Mouse (Mus musculus) liver, embryonic 16.5 days (tissue): Measurements from ENCODE around the gene Pphln1. TPM values are rescaled to one million over a fixed set of nuclear protein-coding genes. Genes with fewer than 3 reads are reported as not detected.

Experiments
- ATAC-seq: fragments of 200-750 bp; cut with Nextera tagmentation; 2 replicates; pipeline ENCODE4 v1.8.0; 2017; ENCODE audit warnings: low read depth, mild to moderate bottlenecking, moderate number of reproducible peaks, moderate library complexity
- H3K27ac ChIP-seq: fragments of 300-500 bp; sonication (generic); 2 replicates; pipeline ENCODE4 v1.5.1; 2014; ENCODE audit warnings: mild to moderate bottlenecking, low read length
- H3K27me3 ChIP-seq: fragments of 300-500 bp; sonication (generic); 2 replicates; pipeline ENCODE4 v1.6.1; 2014; ENCODE audit warnings: low read depth, low read length, mixed read lengths; ENCODE audit not compliant: control insufficient read depth, insufficient read depth
- H3K36me3 ChIP-seq: fragments of 300-500 bp; sonication (generic); 2 replicates; pipeline ENCODE4 v1.6.1; 2014; ENCODE audit warnings: mild to moderate bottlenecking; ENCODE audit not compliant: control insufficient read depth, insufficient read depth
- H3K4me1 ChIP-seq: fragments of 300-500 bp; sonication (generic); 2 replicates; pipeline ENCODE4 v1.6.1; 2014; ENCODE audit warnings: low read depth, low read length, mixed read lengths; ENCODE audit not compliant: control insufficient read depth
- H3K4me2 ChIP-seq: fragments of 300-500 bp; sonication (generic); 2 replicates; pipeline ENCODE4 v1.6.1; 2014; ENCODE audit warnings: low read depth, low read length, mixed read lengths
- H3K4me3 ChIP-seq: fragments of 300-500 bp; sonication (generic); 2 replicates; pipeline ENCODE4 v1.5.1; 2014; ENCODE audit warnings: low read depth, mild to moderate bottlenecking, low read length
- H3K9ac ChIP-seq: fragments of 300-500 bp; sonication (generic); 2 replicates; pipeline ENCODE4 v1.6.1; 2014; ENCODE audit warnings: low read depth, low read length
- H3K9me3 ChIP-seq: fragments of 300-500 bp; sonication (generic); replicated peaks from 2 replicates; pipeline ENCODE4 v1.6.1; 2016; ENCODE audit warnings: low read length; ENCODE audit not compliant: control insufficient read depth
- WGBS: fragments of 180-500 bp; shearing (Covaris S2); extraction: QIAGEN DNeasy Blood & Tissue Kit; methylation state at CpG from one replicate; pipeline ENCODE4 v1.1.7; 2014; ENCODE audit not compliant: insufficient replicate concordance; 5-methylcytosine and 5-hydroxymethylcytosine counted together
- polyA plus RNA-seq: library from polyadenylated mRNA; unstranded; fragments of >200 nt; fragmentation: Nextera tagmentation; extraction: Ambion mirVana; gene quantifications from 2 replicates; pipeline ENCODE4 v1.2.1, GENCODE M21; 2015

Gene Pphln1
- polyA plus RNA-seq, 1 experiment from 2014 or later: 14.2 TPM

DNA sequence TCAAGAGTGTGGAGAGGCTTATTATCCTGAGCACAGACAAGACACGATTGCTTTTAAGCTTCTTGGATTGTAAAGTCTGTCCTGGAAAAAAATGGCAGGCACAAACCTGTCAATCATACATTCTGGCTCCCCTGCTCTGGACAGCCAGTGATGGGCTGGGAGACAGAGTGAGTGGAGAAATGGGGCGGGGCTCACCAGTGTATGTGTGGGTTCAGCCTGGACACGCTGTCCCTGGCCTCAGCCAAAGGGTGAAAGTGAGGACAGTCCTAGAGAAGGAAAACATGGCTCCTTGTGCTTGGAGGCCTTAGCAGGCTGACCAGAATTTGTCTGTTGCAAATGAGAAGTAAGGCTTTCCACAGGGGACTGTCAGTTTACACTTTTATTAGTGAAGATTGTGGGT lies 50.7 kb downstream of the Pphln1 start:
- Histone ChIP-seq H3K27ac (no peak overlapping the region), H3K4me1 (no peaks in the 10 kb centered on the region), H3K4me2 (no peak overlapping the region), H3K4me3 (no peak overlapping the region), H3K36me3 (peaks cover 3% of the 10 kb centered on the region; the same call in 1 of the 2 replicates), H3K9ac (no peak overlapping the region), H3K27me3 (no peaks in the 10 kb centered on the region), H3K9me3 (no peaks in the 10 kb centered on the region)
- 78% methylated on average over 3 of the region's 3 CpGs for WGBS
- no peak for ATAC-seq

DNA sequence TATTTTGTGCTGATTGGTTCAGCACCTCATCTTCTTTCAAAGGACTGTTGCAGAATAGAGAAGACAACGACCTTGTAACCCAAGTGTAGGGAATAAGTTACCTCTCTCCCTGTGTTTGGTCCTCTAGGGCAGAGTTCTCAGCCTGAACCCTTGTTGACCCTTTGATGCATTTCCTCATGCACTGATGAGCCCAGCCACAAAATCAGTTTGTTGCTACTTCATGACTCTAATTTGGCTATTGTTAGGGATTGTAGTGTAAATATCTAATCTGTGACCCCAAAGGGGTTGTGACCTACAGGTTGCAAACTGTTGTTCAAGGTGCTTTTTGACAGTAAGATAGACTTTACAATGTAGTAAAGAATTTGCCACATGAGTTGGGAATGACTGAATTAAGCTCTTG lies 55.1 kb downstream of the Pphln1 start:
- Histone ChIP-seq H3K27me3 (no peaks in the 10 kb centered on the region), H3K9ac (no peak overlapping the region), H3K36me3 (no peaks in the 10 kb centered on the region), H3K4me1 (no peaks in the 10 kb centered on the region), H3K4me3 (no peak overlapping the region), H3K4me2 (no peak overlapping the region), H3K9me3 (no peaks in the 10 kb centered on the region), H3K27ac (no peak overlapping the region)
- WGBS: 70% methylated on average over 1 of the region's 1 CpGs
- no peak for ATAC-seq

DNA sequence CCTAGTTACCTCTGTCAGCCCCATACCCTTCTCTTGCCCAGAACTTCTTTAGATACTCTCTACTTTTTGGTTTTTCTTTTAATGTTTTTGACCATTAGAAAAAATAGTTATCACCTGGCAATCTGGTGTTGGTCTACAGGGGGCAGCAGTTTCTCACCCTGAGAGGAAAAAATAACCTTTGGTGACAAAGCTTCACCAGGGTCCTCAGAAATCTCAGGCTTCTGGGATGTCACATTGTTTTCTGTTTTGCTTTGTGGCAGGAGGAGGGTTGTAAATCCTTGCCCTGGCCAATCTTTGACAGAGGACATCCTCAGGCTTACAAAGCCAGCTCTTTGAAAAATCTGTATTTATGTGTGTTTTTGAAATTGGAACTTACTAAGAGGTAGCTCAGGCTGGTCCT lies 57.9 kb downstream of the Pphln1 start:
- Histone ChIP-seq H3K27ac (no peak overlapping the region), H3K4me2 (no peak overlapping the region)

DNA sequence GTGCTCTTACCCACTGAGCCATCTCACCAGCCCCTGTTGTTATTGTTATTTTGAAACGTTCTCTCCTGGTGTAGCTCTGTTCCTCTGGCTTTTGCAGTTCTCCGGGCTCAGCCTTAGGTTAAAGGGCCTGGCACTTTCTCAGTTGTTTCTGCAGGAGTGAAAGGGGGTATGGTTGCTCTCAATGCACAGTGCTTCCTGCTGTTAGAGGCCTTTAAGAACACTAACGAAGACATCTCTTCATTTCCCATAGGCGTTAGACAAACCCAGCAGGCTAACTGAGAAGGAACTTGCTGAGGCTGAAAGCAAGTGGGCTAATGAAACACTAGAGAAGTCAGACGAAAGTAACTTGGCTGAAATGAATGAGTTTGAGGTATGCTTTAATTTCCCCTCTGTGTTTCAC lies 61.3 kb downstream of the Pphln1 start:
- no peaks in the 10 kb centered on the region for H3K27me3 ChIP-seq
- H3K4me3 ChIP-seq: no peak overlapping the region
- no peaks in the 10 kb centered on the region for H3K9me3 ChIP-seq
- no peak overlapping the region for H3K27ac ChIP-seq
- H3K36me3 ChIP-seq: no peaks in the 10 kb centered on the region
- 78% methylated on average over 5 of the region's 5 CpGs for WGBS
- H3K4me2 ChIP-seq: no peak overlapping the region
- no peak for ATAC-seq
- no peaks in the 10 kb centered on the region for H3K4me1 ChIP-seq
- no peak overlapping the region for H3K9ac ChIP-seq

More for the DNA sequence above, 57.9 kb downstream of the Pphln1 start:
- no peaks in the 10 kb centered on the region for H3K4me1 ChIP-seq
- H3K27me3 ChIP-seq: no peaks in the 10 kb centered on the region
- ATAC-seq: no peak
- H3K9ac ChIP-seq: no peak overlapping the region
- no peaks in the 10 kb centered on the region for H3K36me3 ChIP-seq
- H3K4me3 ChIP-seq: no peak overlapping the region
- no peaks in the 10 kb centered on the region for H3K9me3 ChIP-seq

DNA sequence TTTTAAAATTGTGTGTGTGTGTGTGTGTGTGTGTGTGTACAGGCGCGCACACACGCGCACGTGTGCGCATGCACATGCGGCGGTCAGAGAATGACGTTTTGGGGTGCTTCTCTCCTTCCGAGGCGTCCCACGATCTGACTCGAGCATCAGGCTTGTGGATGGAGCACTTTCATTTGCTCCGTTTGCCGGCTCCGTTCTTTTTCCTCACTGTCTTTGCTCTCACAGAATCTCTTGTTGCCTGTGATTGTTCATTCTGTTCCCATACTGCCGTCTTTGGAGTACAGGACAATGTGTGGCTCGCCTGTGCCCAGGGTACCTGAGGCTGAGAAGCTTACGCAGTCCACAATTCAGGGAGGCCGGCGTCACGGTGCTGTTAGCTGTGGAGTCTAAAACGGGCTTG lies 62.9 kb downstream of the Pphln1 start:
- no peak overlapping the region for H3K4me3 ChIP-seq
- peaks cover 5% of the 10 kb centered on the region for H3K36me3 ChIP-seq
- no peak overlapping the region for H3K27ac ChIP-seq
- WGBS: 91% methylated on average over 23 of the region's 23 CpGs
- no peaks in the 10 kb centered on the region for H3K9me3 ChIP-seq
- H3K4me2 ChIP-seq: no peak overlapping the region
- no peak for ATAC-seq
- H3K4me1 ChIP-seq: no peaks in the 10 kb centered on the region
- H3K27me3 ChIP-seq: no peaks in the 10 kb centered on the region
- H3K9ac ChIP-seq: no peak overlapping the region

DNA sequence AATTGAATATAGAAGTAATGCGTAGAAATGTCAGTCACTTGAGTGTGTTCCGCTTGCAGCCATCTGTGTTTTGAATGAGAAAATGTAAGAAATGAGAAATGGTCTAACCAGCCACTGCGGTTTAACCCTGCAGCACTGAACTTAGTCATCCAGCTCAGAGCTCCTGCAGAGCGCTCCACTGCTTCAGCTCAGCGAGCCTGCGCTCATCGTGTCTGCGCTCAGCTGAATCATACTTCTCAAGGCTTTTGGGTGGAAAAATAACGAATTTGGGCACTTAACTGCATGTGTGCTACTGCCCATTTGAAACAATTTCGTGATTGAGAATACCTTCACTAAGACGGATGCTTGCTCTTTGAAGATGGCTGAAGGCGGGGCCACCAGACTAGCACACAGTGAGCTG lies 73.5 kb downstream of the Pphln1 start:
- H3K9me3 ChIP-seq: no peaks in the 10 kb centered on the region
- no peak overlapping the region for H3K4me3 ChIP-seq
- H3K27me3 ChIP-seq: no peaks in the 10 kb centered on the region
- no peak overlapping the region for H3K27ac ChIP-seq
- ATAC-seq: no peak
- H3K4me1 ChIP-seq: no peaks in the 10 kb centered on the region
- no peak overlapping the region for H3K9ac ChIP-seq
- WGBS: 84% methylated on average over 12 of the region's 12 CpGs
- H3K4me2 ChIP-seq: no peak overlapping the region
- no peaks in the 10 kb centered on the region; the same call in 1 of the 2 replicates for H3K36me3 ChIP-seq

DNA sequence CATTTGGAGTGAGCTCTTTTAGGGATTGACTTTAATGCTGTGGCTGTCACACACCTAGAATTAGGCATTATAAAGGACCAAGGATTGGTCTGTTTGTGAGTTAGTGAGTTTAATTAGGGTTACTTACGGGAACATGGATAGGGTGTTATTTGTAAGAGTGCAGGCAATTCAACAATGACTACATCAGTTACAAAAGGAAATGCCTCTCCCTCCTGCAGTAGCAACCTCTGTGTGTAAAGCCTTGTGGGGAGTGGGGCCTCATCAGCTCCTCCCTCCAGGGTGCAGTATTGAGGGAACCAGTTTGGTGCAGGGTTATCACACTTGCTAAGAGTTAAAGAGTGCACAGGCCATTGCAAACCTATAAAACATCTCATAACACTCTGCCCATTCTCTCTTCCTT lies 73.9 kb downstream of the Pphln1 start:
- no peak for ATAC-seq
- H3K4me1 ChIP-seq: no peaks in the 10 kb centered on the region
- no peak overlapping the region for H3K4me3 ChIP-seq
- H3K9ac ChIP-seq: no peak overlapping the region
- no peak overlapping the region for H3K27ac ChIP-seq
- no peaks in the 10 kb centered on the region for H3K27me3 ChIP-seq
- no peak overlapping the region for H3K4me2 ChIP-seq
- WGBS: 80% methylated on average over 1 of the region's 1 CpGs
- no peaks in the 10 kb centered on the region; the same call in 1 of the 2 replicates for H3K36me3 ChIP-seq
- H3K9me3 ChIP-seq: no peaks in the 10 kb centered on the region

DNA sequence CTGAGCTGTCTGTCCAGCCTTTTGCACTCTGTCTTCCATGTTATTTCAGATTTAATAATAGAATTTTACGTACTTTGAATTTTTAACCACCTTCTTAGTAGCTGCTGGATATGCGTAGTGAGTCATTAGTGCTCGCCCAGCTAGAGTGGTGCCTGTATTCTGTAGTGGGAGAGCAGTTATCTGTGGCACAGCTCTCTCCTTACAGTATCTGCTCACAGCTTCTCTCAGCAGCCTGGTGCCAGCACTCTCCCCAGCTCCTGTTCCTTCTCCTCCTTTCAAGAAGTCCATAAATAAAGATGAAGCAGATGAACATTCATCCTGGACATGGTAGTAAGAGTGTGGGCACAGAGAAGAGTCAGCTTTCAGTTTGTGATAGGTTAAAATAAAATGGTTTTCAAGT lies 76.1 kb downstream of the Pphln1 start:
- no peak for ATAC-seq
- H3K4me3 ChIP-seq: no peak overlapping the region
- no peaks in the 10 kb centered on the region for H3K9me3 ChIP-seq

DNA sequence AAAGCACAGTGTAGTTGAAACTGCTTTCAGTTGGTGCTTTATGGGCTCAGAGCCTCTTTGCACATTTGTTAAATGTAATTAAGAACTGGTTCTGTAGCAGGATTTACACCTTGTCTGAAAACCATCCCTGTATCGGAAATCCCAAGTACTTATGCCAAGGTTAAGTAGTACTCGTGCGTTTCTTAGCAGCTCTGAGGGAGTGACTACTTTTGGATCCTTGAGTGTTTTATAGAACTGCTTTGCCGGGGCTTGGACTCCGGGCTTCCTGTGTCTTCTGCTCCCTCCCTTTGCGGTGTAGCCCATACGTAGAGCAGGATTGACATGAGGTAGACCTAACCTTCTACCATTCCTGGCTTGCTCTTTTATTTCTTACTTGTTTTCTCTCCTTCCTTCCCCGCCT lies 77.5 kb downstream of the Pphln1 start:
- no peak for ATAC-seq
- Histone ChIP-seq H3K9ac (no peak overlapping the region), H3K4me2 (no peak overlapping the region), H3K27ac (no peak overlapping the region), H3K9me3 (no peaks in the 10 kb centered on the region), H3K4me3 (no peak overlapping the region), H3K27me3 (no peaks in the 10 kb centered on the region), H3K36me3 (no peaks in the 10 kb centered on the region), H3K4me1 (no peaks in the 10 kb centered on the region)
- 79% methylated on average over 8 of the region's 8 CpGs for WGBS

More for the DNA sequence above, 76.1 kb downstream of the Pphln1 start:
- Histone ChIP-seq H3K36me3 (no peaks in the 10 kb centered on the region), H3K27me3 (no peaks in the 10 kb centered on the region), H3K4me1 (no peaks in the 10 kb centered on the region), H3K4me2 (no peak overlapping the region), H3K27ac (no peak overlapping the region), H3K9ac (no peak overlapping the region)
- WGBS: 83% methylated on average over 3 of the region's 3 CpGs

DNA sequence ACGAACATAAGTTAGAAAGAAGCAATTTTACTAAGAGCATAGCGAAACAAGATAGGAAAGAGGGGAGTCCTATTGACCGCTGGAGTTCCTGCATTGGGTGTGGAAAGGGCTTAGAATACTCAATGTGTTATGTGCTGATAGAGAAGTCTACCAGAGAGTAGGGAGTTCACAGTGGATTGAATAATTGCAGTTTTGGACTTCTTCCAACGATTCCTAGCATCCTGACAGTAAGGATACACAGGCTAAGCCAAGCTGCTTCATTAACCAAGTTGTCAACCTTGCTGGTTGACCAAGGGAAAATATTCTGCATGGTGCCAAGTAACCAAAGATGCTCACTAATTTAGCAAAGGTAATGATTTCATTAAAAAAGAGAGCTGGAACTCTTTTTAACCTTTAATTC lies 79.6 kb downstream of the Pphln1 start:
- H3K9me3 ChIP-seq: no peaks in the 10 kb centered on the region

More for the DNA sequence above, 79.6 kb downstream of the Pphln1 start:
- no peaks in the 10 kb centered on the region for H3K36me3 ChIP-seq
- no peaks in the 10 kb centered on the region for H3K27me3 ChIP-seq
- 56% methylated on average over 4 of the region's 4 CpGs for WGBS
- H3K27ac ChIP-seq: no peak overlapping the region
- no peak overlapping the region for H3K4me2 ChIP-seq
- no peaks in the 10 kb centered on the region for H3K4me1 ChIP-seq
- ATAC-seq: no peak
- H3K9ac ChIP-seq: no peak overlapping the region
- H3K4me3 ChIP-seq: no peak overlapping the region
